Mouse (Mus musculus): ENCODE data around the gene Ifitm10.

GRCm38 (mm10) chr7:142379186-142379585 lies 5.6 kb upstream of the Ifitm10 start:
- no peak for TF ChIP-seq CTCF (IDR thresholded peaks at IDR 0.05; ENCODE audit: extremely low read depth, insufficient read length, insufficient replicate concordance, low read depth, low read length)
- TF ChIP-seq POLR2A (IDR thresholded peaks at IDR 0.05; ENCODE audit: low read depth, low read length), result no peak

All from small intestine, adult 2 months (tissue).